ENCODE assay signal across 8 mouse cellular contexts in the genomic region with DNA sequence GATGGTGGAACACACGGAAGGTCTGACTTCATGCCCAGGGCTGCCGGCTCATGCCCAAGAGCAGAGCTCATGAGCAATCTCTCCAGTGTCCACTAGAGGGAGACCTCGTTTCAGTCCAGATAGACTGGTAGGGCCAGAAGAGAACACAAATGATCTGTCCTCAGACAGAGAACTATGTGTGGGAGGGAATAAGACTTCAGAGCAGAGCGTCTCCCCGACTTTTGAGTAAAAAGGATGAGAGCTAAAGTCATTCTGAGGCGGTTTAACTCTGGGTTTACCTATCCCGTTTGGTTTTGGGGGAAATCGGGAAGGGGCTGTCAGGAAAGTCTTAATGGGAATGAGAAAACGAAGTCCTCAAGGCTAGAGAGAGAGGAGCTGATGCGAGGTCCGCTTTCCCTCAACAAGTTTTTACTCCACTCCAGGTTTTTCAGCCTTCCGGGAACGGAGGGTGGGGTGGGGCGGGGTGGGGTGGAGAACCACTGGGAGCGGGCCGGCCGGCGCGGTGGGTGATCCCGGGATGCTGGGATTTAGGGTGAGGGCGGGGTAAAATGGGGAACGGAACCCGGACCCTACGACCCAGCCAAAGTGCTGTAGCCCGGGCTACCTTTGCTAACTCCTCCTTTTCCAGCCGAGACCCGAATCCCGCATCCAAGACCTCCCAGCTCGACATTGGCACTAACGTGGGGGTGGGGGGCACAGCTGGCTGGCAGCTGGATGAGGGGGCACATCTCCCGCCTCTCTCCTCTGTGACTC. TPM values are rescaled to one million over a fixed set of nuclear protein-coding genes. Genes with fewer than 3 reads are reported as not detected.
DNase-seq lines count a peak whose midpoint lies in the region; ATAC-seq lines count a peak whose summit lies in the region.

No protein-coding gene starts in this region.

- under 1% methylated on average over 31 of the region's 31 CpGs for WGBS in hindbrain, embryonic 11.5 days

- H3K27me3 ChIP-seq in hindbrain, embryonic 11.5 days (ENCODE audit: control insufficient read depth, insufficient read depth, low read length): peaks cover 15% of the 10 kb centered on the region

- H3K9ac ChIP-seq in hindbrain, embryonic 11.5 days (ENCODE audit: low read depth, low read length): no peak overlapping the region

- H3K36me3 ChIP-seq in hindbrain, embryonic 11.5 days (ENCODE audit: control insufficient read depth, insufficient read depth, low read length): no peaks in the 10 kb centered on the region

- peak overlapping the region; percentile 63 for H3K4me2 ChIP-seq in hindbrain, embryonic 11.5 days (replicated peaks; ENCODE audit: low read depth, low read length)

- H3K9me3 ChIP-seq in hindbrain, embryonic 11.5 days (ENCODE audit: control insufficient read depth, low read length): no peaks in the 10 kb centered on the region

- peaks cover 16% of the 10 kb centered on the region for H3K4me1 ChIP-seq in hindbrain, embryonic 11.5 days (replicated peaks; ENCODE audit: control insufficient read depth, insufficient read depth, low read length)

- H3K4me3 ChIP-seq in hindbrain, embryonic 11.5 days (ENCODE audit: low read depth, low read length): peak overlapping the region; percentile 33

- peak overlapping the region; percentile 56 for H3K27ac ChIP-seq in hindbrain, embryonic 11.5 days (ENCODE audit: low read depth, low read length)

- peak; percentile 96 for DNase-seq in NIH3T3 (ENCODE audit: low read depth)
- peak; percentile 88 for DNase-seq in cerebellum, adult 9-11 months
- peak; percentile 86 to 97 for DNase-seq in frontal cortex, adult 2 months (ENCODE audit: extremely low spot score in 1 of 2, low spot score in 1 of 2)
- DNase-seq in hindbrain, embryonic 11.5 days (ENCODE audit: low spot score): peak; percentile 92
- peak; percentile 90 to 91 for DNase-seq in layer of hippocampus, postnatal 10 days (ENCODE audit: low spot score in 2 of 2)
- DNase-seq in lung, postnatal 14 days: peak; percentile 91
- peak; percentile 73 for DNase-seq in retina, adult 2 months (ENCODE audit: low read depth, low spot score)
- peak; percentile 88 for DNase-seq in thymus, postnatal 4 days

- ATAC-seq in hindbrain, embryonic 11.5 days (ENCODE audit: low FRiP score): peak; percentile 64

RNA-seq across cellular contexts. Expression of a gene that starts 2.7 kb away (rescaled TPM):
- polyA plus RNA-seq in frontal cortex, adult 2 months (2012; rRNA removed): 2.0 and 3.2 TPM in 2 replicates
- polyA plus RNA-seq in hindbrain, embryonic 11.5 days (2014; fragmentation: Nextera tagmentation; extraction: Ambion mirVana): 3.0 and 3.2 TPM in 2 replicates
- total RNA-seq in layer of hippocampus, postnatal 10 days (2021): 1 to 10 TPM; 1.7 to 3.1 TPM

RNA-seq across cellular contexts. Expression of a gene that starts 15.1 kb away (rescaled TPM):
- 0.10 and 0.13 TPM in 2 replicates for polyA plus RNA-seq in frontal cortex, adult 2 months (2012; rRNA removed)
- 0.05 TPM in 1 of 2 replicates, not detected in the other for polyA plus RNA-seq in hindbrain, embryonic 11.5 days (2014; fragmentation: Nextera tagmentation; extraction: Ambion mirVana)
- total RNA-seq in layer of hippocampus, postnatal 10 days (2021): not detected

RNA-seq across cellular contexts. Expression of a gene that starts 17.3 kb away (rescaled TPM):
- polyA plus RNA-seq in frontal cortex, adult 2 months (2012; rRNA removed): 1.1 and 1.3 TPM in 2 replicates
- 1.1 and 2.2 TPM in 2 replicates for polyA plus RNA-seq in hindbrain, embryonic 11.5 days (2014; fragmentation: Nextera tagmentation; extraction: Ambion mirVana)
- total RNA-seq in layer of hippocampus, postnatal 10 days (2021): 1 to 10 TPM; 1.1 to 1.2 TPM

RNA-seq across cellular contexts. Expression of a gene that starts 27.5 kb away (rescaled TPM):
- polyA plus RNA-seq in frontal cortex, adult 2 months (2012; rRNA removed): 63.1 and 81.8 TPM in 2 replicates
- 173 and 179 TPM in 2 replicates for polyA plus RNA-seq in hindbrain, embryonic 11.5 days (2014; fragmentation: Nextera tagmentation; extraction: Ambion mirVana)
- 10 to 100 TPM; 53.9 to 57.7 TPM for total RNA-seq in layer of hippocampus, postnatal 10 days (2021)

RNA-seq across cellular contexts. Expression of a gene that starts 31.1 kb away (rescaled TPM):
- polyA plus RNA-seq in frontal cortex, adult 2 months (2012; rRNA removed): not detected in 2 replicates
- polyA plus RNA-seq in hindbrain, embryonic 11.5 days (2014; fragmentation: Nextera tagmentation; extraction: Ambion mirVana): not detected in 2 replicates
- not detected for total RNA-seq in layer of hippocampus, postnatal 10 days (2021)

Comparison
In these comparisons a context has a peak if more than half of its experiments do, and no peak if none do; other contexts are left out.
1. Peak in every context shown above with its lines: DNase-seq, ATAC-seq, H3K4me3 ChIP-seq and H3K27ac ChIP-seq.